Mouse (Mus musculus) hindbrain, embryonic 12.5 days (tissue): ENCODE measurements around the gene Tead1. TPM values are rescaled to one million over a fixed set of nuclear protein-coding genes. Genes with fewer than 3 reads are reported as not detected.

Experiments used
- ATAC-seq: fragments of 200-750 bp; cut with Nextera tagmentation; 2 replicates; pipeline ENCODE4 v1.8.0; 2017; ENCODE audit warnings: moderate TSS enrichment; ENCODE audit not compliant: low FRiP score
- H3K27ac ChIP-seq: fragments of 300-500 bp; sonication (generic); 2 replicates; pipeline ENCODE4 v1.5.1; 2016; ENCODE audit warnings: mild to moderate bottlenecking
- H3K27me3 ChIP-seq: fragments of 300-500 bp; sonication (generic); 2 replicates; pipeline ENCODE4 v1.6.1; 2016; ENCODE audit warnings: mild to moderate bottlenecking
- H3K36me3 ChIP-seq: fragments of 300-500 bp; sonication (generic); 2 replicates; pipeline ENCODE4 v1.6.1; 2016; ENCODE audit warnings: mild to moderate bottlenecking
- H3K4me1 ChIP-seq: fragments of 300-500 bp; sonication (generic); 2 replicates; pipeline ENCODE4 v1.6.1; 2016
- H3K4me2 ChIP-seq: fragments of 300-500 bp; sonication (generic); replicated peaks from 2 replicates; pipeline ENCODE4 v1.6.1; 2016; ENCODE audit warnings: mild to moderate bottlenecking
- H3K4me3 ChIP-seq: fragments of 300-500 bp; sonication (generic); 2 replicates; pipeline ENCODE4 v1.5.1; 2016; ENCODE audit warnings: mild to moderate bottlenecking
- H3K9ac ChIP-seq: fragments of 300-500 bp; sonication (generic); 2 replicates; pipeline ENCODE4 v1.6.1; 2016; ENCODE audit warnings: mild to moderate bottlenecking, moderate library complexity
- H3K9me3 ChIP-seq: fragments of 300-500 bp; sonication (generic); replicated peaks from 2 replicates; pipeline ENCODE4 v1.6.1; 2016; ENCODE audit warnings: mild to moderate bottlenecking
- WGBS: fragments of 180-500 bp; shearing (Covaris S2); methylation state at CpG from one replicate; pipeline ENCODE4 v1.1.7; 2016; 5-methylcytosine and 5-hydroxymethylcytosine counted together
- polyA plus RNA-seq: library from polyadenylated mRNA; unstranded; fragments of >200 nt; fragmentation: Nextera tagmentation; extraction: Ambion mirVana; gene quantifications from 2 replicates; pipeline ENCODE4 v1.2.1, GENCODE M21; 2016

Gene Tead1
- polyA plus RNA-seq, 1 experiment from 2014 or later = 25.4 TPM

DNA sequence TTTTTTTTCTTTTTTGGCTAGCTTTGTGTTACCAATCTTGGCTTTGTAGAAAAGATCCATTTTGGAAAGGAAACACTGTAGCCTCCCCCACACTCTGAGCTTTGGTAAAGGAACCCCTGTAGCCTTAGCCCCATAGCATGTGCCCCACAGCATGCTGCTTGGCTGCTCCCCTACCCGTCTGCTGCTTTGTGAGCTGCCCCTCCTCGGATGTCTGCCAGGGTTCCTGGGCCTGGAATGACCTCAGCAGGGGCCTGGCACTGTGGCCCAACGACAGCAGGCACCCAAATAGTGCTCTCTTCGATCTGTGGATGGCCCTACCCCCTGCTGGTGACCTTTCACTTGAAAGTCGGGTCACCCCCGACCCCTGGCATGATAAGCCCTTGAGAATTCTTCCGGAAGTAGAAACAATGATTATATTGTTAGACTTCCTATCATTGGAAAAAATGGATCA, 177.0 kb downstream of the Tead1 start:
- Histone ChIP-seq H3K4me2 (no peak overlapping the region), H3K27ac (peak overlapping the region; percentile 2; the same call in 1 of the 2 replicates), H3K36me3 (peaks cover 3% of the 10 kb centered on the region), H3K4me1 (peaks cover 50% of the 10 kb centered on the region), H3K4me3 (no peak overlapping the region), H3K9me3 (no peaks in the 10 kb centered on the region), H3K9ac (no peak overlapping the region), H3K27me3 (no peaks in the 10 kb centered on the region)
- WGBS = 26% methylated on average over 7 of the region's 7 CpGs
- no peak for ATAC-seq

DNA sequence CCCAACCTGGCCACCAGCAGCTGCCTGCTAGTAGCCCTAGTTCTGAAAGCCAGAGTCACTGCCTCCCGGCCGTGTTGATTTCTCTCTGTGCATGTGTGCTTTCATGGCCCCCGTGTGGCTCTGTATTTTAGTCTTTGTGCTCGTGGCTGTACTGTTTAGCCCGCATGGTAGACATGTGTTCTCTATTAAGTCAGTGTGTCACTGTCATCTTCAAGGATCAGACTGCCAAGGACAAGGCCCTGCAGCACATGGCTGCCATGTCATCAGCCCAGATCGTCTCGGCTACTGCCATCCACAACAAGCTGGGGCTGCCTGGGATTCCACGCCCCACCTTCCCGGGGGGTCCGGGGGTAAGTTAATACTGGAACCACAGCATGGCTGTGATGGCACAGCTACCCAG, 177.5 kb downstream of the Tead1 start:
- H3K9me3 ChIP-seq = no peaks in the 10 kb centered on the region
- no peak for ATAC-seq
- peaks cover 45% of the 10 kb centered on the region for H3K4me1 ChIP-seq
- H3K27me3 ChIP-seq = no peaks in the 10 kb centered on the region
- H3K36me3 ChIP-seq = peaks cover 8% of the 10 kb centered on the region
- peak overlapping the region; percentile 2; the same call in 1 of the 2 replicates for H3K27ac ChIP-seq
- H3K9ac ChIP-seq = no peak overlapping the region
- H3K4me3 ChIP-seq = no peak overlapping the region
- WGBS = 58% methylated on average over 10 of the region's 10 CpGs
- H3K4me2 ChIP-seq = no peak overlapping the region

DNA sequence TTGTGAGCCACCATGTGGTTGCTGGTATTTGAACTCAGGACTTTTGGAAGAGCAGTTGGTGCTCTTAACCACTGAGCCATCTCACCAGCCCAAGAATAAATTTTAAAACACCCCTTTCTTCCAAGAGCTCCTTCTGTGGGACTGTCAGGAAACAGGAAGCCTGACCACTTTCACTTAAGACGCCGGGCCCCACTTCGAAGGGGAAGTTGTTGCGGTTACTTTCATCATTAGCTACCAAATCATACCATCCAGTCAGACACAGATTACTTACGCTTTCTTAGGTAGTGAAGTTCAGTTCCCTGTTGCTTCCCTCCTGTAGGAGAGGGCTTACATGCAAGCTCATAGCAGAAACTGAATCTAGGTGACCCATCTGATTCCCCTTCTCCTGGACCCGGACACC, 180.8 kb downstream of the Tead1 start:
- Histone ChIP-seq H3K4me1 (peaks cover 15% of the 10 kb centered on the region), H3K9me3 (no peaks in the 10 kb centered on the region), H3K4me2 (no peak overlapping the region), H3K36me3 (peaks cover 26% of the 10 kb centered on the region), H3K27me3 (no peaks in the 10 kb centered on the region), H3K4me3 (no peak overlapping the region), H3K9ac (no peak overlapping the region), H3K27ac (no peak overlapping the region)
- ATAC-seq = no peak
- 89% methylated on average over 6 of the region's 6 CpGs for WGBS

DNA sequence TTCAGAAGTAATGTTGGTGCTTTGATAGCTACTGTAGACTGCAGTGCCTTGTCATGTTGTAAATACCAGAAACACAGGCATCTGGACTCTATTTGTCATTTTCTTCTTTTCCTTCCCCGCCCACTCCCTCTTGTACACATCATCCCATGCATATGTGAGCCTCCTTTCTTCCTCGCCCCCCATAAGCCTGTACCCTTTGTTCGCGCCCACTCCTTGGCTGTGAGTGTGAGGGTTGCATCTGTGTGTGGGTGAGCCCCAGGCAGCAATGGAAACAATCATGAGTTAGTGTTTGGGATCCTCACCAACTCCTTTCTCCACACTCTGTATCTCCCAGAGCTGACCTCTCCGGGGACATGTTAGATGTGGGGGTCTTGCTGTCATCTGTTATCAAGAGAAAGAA, 183.0 kb downstream of the Tead1 start:
- Histone ChIP-seq H3K4me3 (no peak overlapping the region), H3K9ac (no peak overlapping the region), H3K4me1 (no peaks in the 10 kb centered on the region), H3K9me3 (no peaks in the 10 kb centered on the region), H3K4me2 (no peak overlapping the region), H3K36me3 (peaks cover 26% of the 10 kb centered on the region), H3K27ac (no peak overlapping the region), H3K27me3 (no peaks in the 10 kb centered on the region)
- 89% methylated on average over 5 of the region's 5 CpGs for WGBS
- ATAC-seq = no peak

DNA sequence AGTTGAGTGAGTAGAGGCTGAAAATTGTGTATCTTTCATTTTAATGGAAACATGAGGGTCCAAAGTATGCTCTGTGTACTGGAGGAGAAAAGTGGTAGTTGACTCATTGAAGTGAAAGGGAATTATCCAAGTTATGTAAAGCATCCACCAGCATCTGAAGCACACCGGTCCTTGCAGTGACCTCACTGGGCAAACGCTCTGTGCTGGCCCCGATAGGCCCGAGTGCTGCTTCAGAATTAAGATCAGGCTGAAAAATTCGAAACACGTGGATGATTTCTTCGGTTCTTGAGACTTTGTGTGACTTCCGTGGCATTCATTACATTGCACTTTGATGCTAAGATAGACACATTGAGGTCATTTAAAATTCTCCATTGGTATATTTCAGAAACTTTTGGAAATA, 185.1 kb downstream of the Tead1 start:
- H3K9ac ChIP-seq = no peak overlapping the region
- WGBS = 91% methylated on average over 8 of the region's 8 CpGs
- no peaks in the 10 kb centered on the region; the same call in 1 of the 2 replicates for H3K4me1 ChIP-seq
- H3K9me3 ChIP-seq = no peaks in the 10 kb centered on the region
- no peak overlapping the region for H3K4me3 ChIP-seq
- H3K36me3 ChIP-seq = peaks cover 24% of the 10 kb centered on the region
- H3K27me3 ChIP-seq = no peaks in the 10 kb centered on the region
- H3K4me2 ChIP-seq = no peak overlapping the region
- no peak overlapping the region for H3K27ac ChIP-seq
- ATAC-seq = no peak

DNA sequence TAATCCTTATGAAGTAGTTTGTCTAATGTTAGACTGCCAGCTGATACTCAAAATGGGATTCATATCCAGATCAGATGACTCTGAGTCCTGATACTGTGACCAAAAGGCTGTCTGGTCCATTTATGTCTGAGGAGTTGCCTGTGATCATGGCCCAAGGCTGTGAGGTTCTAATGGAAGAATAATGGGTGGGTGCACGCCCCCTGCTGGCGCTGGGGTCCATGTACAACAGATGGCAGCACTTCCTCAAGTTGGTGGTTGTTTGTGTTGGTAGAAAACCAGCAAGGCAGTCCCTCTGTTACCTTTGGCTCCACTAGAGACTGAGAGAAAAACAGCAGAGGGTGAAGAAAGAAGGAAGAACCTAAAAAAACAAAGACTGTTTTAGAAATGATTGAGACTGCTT, 186.6 kb downstream of the Tead1 start:
- Histone ChIP-seq H3K4me3 (no peak overlapping the region), H3K27ac (no peak overlapping the region), H3K4me2 (no peak overlapping the region), H3K9ac (no peak overlapping the region), H3K36me3 (peaks cover 24% of the 10 kb centered on the region), H3K4me1 (no peaks in the 10 kb centered on the region; the same call in 1 of the 2 replicates), H3K27me3 (no peaks in the 10 kb centered on the region; the same call in 1 of the 2 replicates), H3K9me3 (no peaks in the 10 kb centered on the region)
- ATAC-seq = no peak
- 6% methylated on average over 2 of the region's 2 CpGs for WGBS

DNA sequence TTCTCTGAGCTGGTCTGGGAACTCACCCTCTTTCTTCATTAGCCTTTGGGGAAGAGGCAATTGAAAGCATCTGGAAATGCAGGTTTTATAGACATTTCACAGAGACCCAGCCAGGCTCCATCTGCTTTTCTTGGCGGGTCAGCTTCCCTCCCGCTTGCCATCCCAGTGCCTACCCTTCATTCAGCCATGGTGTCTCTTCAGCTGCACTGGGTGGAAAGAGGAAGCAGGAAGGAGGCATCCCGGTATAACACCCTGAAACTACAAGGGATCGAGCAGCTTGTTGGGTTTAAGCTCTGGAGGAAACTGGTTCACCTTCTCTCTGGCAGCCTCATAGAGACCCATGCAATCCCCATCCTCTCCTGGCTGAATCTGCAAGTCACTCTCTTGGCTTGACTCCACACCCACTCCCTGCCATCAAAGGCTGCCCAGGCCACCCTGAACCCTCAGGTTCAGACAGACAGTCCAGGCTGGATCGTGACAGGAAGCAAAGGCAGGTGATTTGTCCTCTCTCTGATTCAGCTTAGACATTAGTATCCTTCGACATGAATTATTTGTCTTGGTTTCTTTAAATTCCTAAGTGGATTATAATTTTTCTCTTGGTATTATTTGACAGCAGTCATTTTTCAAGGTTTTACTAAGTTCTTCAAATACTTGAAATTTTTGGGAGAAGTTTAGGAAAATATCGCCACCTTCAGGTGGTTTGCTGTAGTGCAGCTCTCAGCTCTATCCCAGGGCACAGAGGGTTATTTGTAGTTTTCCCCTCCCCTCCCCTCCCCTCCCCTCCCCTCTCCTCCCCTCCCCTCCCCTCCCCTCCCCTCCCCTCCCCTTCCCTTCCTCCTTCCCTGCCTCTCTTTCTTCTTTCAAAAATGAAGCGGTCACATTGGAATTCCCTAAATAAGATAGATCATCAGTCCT, 189.7 kb downstream of the Tead1 start:
- Histone ChIP-seq H3K4me1 (peaks cover 9% of the 10 kb centered on the region), H3K9ac (no peak overlapping the region), H3K9me3 (no peaks in the 10 kb centered on the region), H3K4me2 (no peak overlapping the region), H3K36me3 (0 out of 2 replicates have a peak, but pooled peaks cover 3% of the 10 kb centered on the region), H3K4me3 (no peak overlapping the region), H3K27me3 (no peaks in the 10 kb centered on the region; the same call in 1 of the 2 replicates), H3K27ac (peak overlapping the region; percentile 57; the same call in 1 of the 2 replicates)
- 49% methylated on average over 8 of the region's 8 CpGs for WGBS
- ATAC-seq = no peak

DNA sequence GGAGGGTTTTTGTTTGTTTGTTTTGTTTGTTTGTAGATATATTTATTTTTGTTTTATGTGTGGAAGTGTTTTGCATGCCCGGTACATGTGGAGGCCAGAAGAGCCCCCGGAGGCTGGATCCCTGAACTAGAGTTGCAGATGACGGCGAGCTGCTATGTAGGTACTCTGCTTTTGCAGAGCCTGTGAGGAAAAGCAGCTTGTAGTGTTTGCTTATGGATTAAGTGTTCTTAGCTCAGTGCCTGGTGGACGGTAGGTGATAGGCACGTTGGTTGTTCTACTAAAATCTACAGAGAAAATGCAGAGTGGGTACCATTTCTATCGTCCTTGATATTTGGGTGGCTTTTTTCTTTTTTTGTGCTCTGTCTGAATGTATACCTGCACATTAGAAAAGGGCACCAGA, 192.6 kb downstream of the Tead1 start:
- no peaks in the 10 kb centered on the region for H3K9me3 ChIP-seq
- H3K9ac ChIP-seq = no peak overlapping the region
- ATAC-seq = no peak
- no peak overlapping the region for H3K27ac ChIP-seq
- H3K4me1 ChIP-seq = peaks cover 13% of the 10 kb centered on the region
- H3K4me3 ChIP-seq = no peak overlapping the region
- H3K36me3 ChIP-seq = peaks cover 10% of the 10 kb centered on the region
- H3K27me3 ChIP-seq = no peaks in the 10 kb centered on the region; the same call in 1 of the 2 replicates
- H3K4me2 ChIP-seq = no peak overlapping the region
- WGBS = 92% methylated on average over 7 of the region's 7 CpGs

DNA sequence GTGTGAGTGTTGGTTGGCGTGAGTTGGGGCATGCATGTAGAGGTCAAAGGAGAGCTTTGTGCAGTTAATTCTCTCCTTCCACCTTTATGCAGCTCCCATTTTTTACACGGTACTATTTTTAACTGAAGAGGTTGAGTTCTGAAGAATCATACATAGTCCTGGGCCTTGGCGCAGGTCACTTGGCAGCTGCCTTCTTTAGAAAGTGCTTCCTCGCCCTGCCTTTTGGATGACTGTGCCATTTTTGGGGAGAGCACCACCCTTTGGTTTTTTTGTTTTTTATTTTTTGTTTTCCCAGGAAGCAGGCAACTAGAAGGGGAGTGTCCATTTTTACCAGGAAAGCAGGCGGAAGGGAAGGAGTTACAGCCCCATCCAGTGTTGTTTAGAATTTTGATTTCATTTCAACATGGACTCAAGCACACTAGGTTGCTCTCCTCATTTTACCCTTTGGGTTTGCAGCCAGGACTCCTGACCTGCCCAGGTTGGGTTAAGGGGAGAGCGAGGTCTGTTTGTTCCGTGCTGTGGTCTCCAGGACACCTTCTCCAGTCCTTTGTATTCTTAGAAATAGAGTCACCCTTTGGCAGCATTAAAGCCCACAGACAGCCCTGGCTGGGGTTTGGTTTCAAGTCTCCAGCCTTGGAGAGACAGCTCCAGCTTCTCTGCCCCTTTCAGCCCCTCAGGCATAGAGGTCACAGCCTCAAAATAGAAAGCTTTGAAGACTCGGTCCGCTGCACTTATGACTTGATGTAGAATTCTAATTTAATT, 193.5 kb downstream of the Tead1 start:
- no peak overlapping the region for H3K4me2 ChIP-seq
- no peaks in the 10 kb centered on the region; the same call in 1 of the 2 replicates for H3K27me3 ChIP-seq
- H3K4me3 ChIP-seq = no peak overlapping the region
- no peaks in the 10 kb centered on the region for H3K9me3 ChIP-seq
- WGBS = 74% methylated on average over 9 of the region's 9 CpGs
- H3K9ac ChIP-seq = no peak overlapping the region
- no peak overlapping the region for H3K27ac ChIP-seq
- peaks cover 20% of the 10 kb centered on the region for H3K4me1 ChIP-seq
- peaks cover 10% of the 10 kb centered on the region for H3K36me3 ChIP-seq
- ATAC-seq = no peak

DNA sequence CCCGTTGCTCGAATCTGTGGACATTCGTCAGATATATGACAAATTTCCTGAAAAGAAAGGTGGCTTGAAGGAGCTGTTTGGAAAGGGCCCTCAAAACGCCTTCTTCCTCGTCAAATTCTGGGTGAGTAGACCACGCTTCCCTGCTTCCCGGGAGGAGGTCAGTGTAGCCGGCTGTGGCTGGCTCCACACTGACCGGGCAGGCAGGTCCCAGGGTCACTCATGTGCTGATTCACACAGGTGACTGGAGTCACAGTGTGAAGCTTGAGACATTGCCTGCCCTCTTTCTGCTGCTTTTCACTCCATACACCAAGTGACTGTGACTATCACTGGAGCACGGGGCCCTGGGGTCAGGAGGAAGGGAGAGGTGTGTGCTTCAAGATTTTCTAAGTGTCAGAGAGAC, 197.0 kb downstream of the Tead1 start:
- ATAC-seq = no peak
- WGBS = 85% methylated on average over 10 of the region's 10 CpGs
- Histone ChIP-seq H3K9me3 (no peaks in the 10 kb centered on the region), H3K9ac (no peak overlapping the region), H3K27ac (no peak overlapping the region), H3K4me1 (peaks cover 20% of the 10 kb centered on the region), H3K27me3 (no peaks in the 10 kb centered on the region), H3K4me2 (no peak overlapping the region), H3K4me3 (no peak overlapping the region), H3K36me3 (peaks cover 10% of the 10 kb centered on the region)

DNA sequence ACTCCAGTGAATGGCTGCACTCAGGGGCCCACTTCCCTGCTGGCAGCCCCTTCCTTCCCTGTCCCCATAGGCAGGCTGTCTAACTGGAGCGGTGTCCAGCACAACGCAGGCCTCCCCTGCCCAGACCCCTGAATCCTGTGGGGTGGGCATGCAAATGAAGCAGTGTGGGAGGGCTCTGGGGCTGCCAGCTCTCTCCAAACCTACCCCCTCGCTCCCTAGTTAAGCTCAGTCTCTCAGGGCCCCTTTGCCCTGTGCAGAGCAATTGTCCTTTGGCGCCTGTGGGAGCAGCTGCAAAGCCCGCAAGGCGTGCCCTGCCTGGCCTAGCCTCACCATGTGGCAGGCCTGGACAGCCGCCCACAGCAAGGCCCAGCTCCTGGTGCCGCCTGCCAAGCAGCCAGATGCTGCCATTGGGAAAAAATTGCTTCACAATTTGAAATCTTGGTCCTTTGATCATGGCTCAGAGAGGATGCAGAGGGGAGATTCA, 204.7 kb downstream of the Tead1 start:
- Histone ChIP-seq H3K4me2 (no peak overlapping the region), H3K9me3 (no peaks in the 10 kb centered on the region), H3K27me3 (no peaks in the 10 kb centered on the region), H3K27ac (peak overlapping the region; percentile 79), H3K4me3 (no peak overlapping the region), H3K4me1 (peaks cover 20% of the 10 kb centered on the region), H3K9ac (0 out of 2 replicates have a peak overlapping the region, but pooled peaks have one; percentile 3), H3K36me3 (peaks cover 3% of the 10 kb centered on the region)
- ATAC-seq = peak; percentile 95
- 10% methylated on average over 8 of the region's 8 CpGs for WGBS

DNA sequence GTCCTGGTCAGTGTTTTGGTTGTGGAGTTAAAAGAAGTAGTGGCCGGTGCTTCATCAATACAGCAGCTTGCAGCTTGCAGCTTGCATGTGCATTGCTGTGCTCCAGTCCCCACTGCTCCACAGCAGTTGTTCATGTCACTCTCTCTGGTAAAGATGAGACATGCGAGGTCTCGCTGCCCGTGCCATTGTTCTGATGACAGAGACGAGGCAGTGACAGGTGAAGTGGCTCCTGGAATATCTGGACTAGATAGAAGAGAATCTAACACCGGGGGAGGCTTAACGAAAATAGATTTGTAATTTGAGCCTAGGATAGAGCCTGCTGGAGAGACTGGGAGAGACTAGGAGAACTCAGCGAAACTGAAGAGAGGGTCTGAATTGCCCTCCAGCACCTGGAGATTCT, 206.4 kb downstream of the Tead1 start:
- H3K27me3 ChIP-seq = no peaks in the 10 kb centered on the region
- ATAC-seq = no peak
- H3K9ac ChIP-seq = no peak overlapping the region
- no peak overlapping the region for H3K4me2 ChIP-seq
- no peak overlapping the region for H3K27ac ChIP-seq
- H3K36me3 ChIP-seq = peaks cover 3% of the 10 kb centered on the region
- no peaks in the 10 kb centered on the region for H3K9me3 ChIP-seq
- H3K4me3 ChIP-seq = no peak overlapping the region
- peaks cover 20% of the 10 kb centered on the region for H3K4me1 ChIP-seq
- WGBS = 65% methylated on average over 8 of the region's 8 CpGs
